Mouse (Mus musculus): Measurements from ENCODE around the gene Kcna6.

Kcna6 gene

GRCm38 (mm10) chr6:126740211-126741142, at the start of gene Kcna6:
Gene Kcna6 (minus strand): TSS chr6:126740674.
- peak; percentile 72 for DNase-seq (ENCODE audit: extremely low spot score, low spot score)

- DNase-seq (ENCODE audit: extremely low spot score, low spot score), result no peak
Measured at GRCm38 (mm10) chr6:126788863-126789262, 48.4 kb upstream of the Kcna6 start.

GRCm38 (mm10) chr6:126784206-126784605, 43.7 kb upstream of the Kcna6 start:
- no peak for DNase-seq (ENCODE audit: extremely low spot score, low spot score)

- DNase-seq (ENCODE audit: extremely low spot score, low spot score), result no peak
Measured at GRCm38 (mm10) chr6:126783651-126784066, 43.2 kb upstream of the Kcna6 start.

GRCm38 (mm10) chr6:126783056-126783455, 42.6 kb upstream of the Kcna6 start:
- DNase-seq (ENCODE audit: extremely low spot score, low spot score), result no peak

GRCm38 (mm10) chr6:126777889-126778288, 37.4 kb upstream of the Kcna6 start:
- DNase-seq (ENCODE audit: extremely low spot score, low spot score), result no peak

GRCm38 (mm10) chr6:126773873-126774272, 33.4 kb upstream of the Kcna6 start:
- no peak for DNase-seq (ENCODE audit: extremely low spot score, low spot score)

GRCm38 (mm10) chr6:126772326-126772725, 31.9 kb upstream of the Kcna6 start:
- no peak for DNase-seq (ENCODE audit: extremely low spot score, low spot score)

- DNase-seq (ENCODE audit: extremely low spot score, low spot score), result no peak
Measured at GRCm38 (mm10) chr6:126770146-126770731, 29.8 kb upstream of the Kcna6 start.

- DNase-seq (ENCODE audit: extremely low spot score, low spot score), result no peak
Measured at GRCm38 (mm10) chr6:126768957-126769665, 28.6 kb upstream of the Kcna6 start.

- no peak for DNase-seq (ENCODE audit: extremely low spot score, low spot score)
Measured at GRCm38 (mm10) chr6:126767610-126768532, 27.4 kb upstream of the Kcna6 start.

- DNase-seq (ENCODE audit: extremely low spot score, low spot score), result no peak
Measured at GRCm38 (mm10) chr6:126766552-126766951, 26.1 kb upstream of the Kcna6 start.

- DNase-seq (ENCODE audit: extremely low spot score, low spot score), result no peak
Measured at GRCm38 (mm10) chr6:126764563-126765091, 24.2 kb upstream of the Kcna6 start.

- DNase-seq (ENCODE audit: extremely low spot score, low spot score), result no peak
Measured at GRCm38 (mm10) chr6:126761362-126761761, 20.9 kb upstream of the Kcna6 start.

- DNase-seq (ENCODE audit: extremely low spot score, low spot score), result peak; percentile 44
Measured at GRCm38 (mm10) chr6:126755729-126756411, 15.4 kb upstream of the Kcna6 start.

- DNase-seq (ENCODE audit: extremely low spot score, low spot score), result peak; percentile 50
Measured at GRCm38 (mm10) chr6:126752520-126752919, 12.0 kb upstream of the Kcna6 start.

- no peak for DNase-seq (ENCODE audit: extremely low spot score, low spot score)
Measured at GRCm38 (mm10) chr6:126745888-126746287, 5.4 kb upstream of the Kcna6 start.

GRCm38 (mm10) chr6:126742610-126743009, 2.1 kb upstream of the Kcna6 start:
- DNase-seq (ENCODE audit: extremely low spot score, low spot score), result no peak

GRCm38 (mm10) chr6:126739326-126740210, 906 bp downstream of the Kcna6 start:
- peak; percentile 58 for DNase-seq (ENCODE audit: extremely low spot score, low spot score)
